Mouse (Mus musculus): ENCODE results near the gene Hoxa3.
A peak's percentile ranks its signal among the peaks of the same experiment; 100 is the strongest.

Gene Hoxa3

DNA sequence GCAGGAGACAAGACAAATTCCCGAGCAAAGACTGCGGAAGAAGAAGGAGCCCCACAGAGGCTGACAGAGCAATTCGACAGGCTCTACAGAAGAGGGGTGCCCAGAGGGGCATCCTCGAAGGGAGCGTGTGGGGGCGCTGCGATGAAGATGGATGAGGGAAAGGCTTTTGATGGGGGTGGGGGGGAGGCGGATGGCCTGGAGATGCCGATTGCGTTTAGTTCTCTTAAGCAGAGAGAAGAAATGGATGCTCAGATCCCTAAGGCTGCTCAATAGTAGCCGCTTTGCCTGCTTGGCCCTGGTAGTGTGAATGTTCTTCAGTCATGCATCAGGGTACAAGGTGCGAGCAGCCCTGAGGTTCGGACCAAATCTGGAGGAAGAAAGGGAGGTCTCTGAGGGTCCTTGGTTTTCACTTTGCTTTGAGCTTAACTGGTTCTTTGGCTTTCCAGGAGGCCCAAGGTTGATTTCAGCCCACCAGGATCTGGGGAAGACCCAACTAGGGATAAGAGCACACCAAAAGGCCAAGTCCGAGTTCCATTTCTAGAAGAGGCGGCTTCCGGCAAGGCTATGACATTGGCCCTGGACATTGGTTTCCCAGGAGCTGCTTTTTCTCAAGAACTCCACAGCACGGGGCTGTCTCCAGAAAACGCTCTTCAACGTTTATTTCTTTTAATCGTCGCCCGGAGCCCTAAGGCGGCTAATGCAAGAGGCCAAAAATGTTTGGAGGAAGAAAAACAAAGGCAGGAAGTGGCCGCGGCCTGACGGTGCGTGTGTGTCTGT is 35.7 kb upstream of the Hoxa3 start:
- Histone ChIP-seq H3K36me3 (ENCODE audit: insufficient read depth, low read length) (no peaks in the 10 kb centered on the region), H3K4me1 (replicated peaks; ENCODE audit: low read depth, low read length) (peaks cover 70% of the 10 kb centered on the region), H3K4me3 (replicated peaks; ENCODE audit: low read length) (peak overlapping the region; percentile 43; the same call in 1 of the 2 replicates), H3K9me3 (ENCODE audit: low read length) (no peaks in the 10 kb centered on the region; the same call in 1 of the 2 replicates), H3K27me3 (ENCODE audit: insufficient read depth, low read length) (peaks cover 98% of the 10 kb centered on the region)
- TF ChIP-seq NANOG (IDR thresholded peaks at IDR 0.05; ENCODE audit: borderline replicate concordance, low read length) (no peak), CTCF (conservative IDR thresholded peaks at IDR 0.05; ENCODE audit: low read length) (no peak), POU5F1 (IDR thresholded peaks at IDR 0.05; ENCODE audit: borderline replicate concordance, low read length) (no peak)

DNA sequence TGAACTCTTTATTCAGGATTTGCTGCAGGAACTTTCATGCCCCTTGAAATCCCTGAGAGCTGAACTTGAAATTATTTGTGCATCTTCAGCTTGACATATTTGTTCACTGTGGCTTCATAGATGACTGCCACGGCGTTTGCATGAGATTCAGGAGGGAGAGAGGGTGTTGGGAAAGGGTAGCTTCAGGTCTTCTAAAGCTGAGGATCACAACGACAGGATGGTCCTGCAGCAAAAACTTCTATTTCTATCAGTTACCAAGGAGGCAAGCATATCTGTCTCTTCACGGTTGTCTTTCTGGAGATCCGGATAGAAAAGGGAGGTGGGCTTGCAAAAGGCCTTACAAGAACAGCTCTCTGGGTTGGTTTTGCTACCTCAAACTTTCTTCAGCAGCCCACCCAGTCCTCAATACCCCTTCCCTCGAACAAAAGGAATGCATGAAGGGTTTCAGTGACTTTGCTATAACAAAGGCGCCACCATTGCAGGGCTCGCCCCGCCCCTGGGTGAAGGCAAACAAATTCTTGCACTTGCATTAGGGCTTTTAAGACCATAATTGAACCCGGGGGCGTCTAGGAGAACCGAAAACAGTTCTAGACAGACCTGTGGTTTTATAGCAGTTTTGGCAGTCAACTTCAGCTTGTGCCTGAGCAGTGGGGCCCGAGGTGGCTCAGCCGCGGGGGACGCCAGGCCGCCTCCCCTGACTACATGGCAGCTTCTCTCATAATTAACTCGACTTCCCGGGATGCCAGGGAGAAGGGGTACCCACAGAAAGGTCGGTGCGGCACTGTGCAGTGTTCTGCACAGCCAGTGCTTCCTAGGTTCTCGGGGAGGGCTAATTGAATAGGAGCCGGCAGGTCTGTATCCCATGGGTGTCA is 34.9 kb upstream of the Hoxa3 start:
- no peaks in the 10 kb centered on the region for H3K36me3 ChIP-seq (ENCODE audit: insufficient read depth, low read length)
- peaks cover 98% of the 10 kb centered on the region for H3K27me3 ChIP-seq (ENCODE audit: insufficient read depth, low read length)
- peaks cover 70% of the 10 kb centered on the region for H3K4me1 ChIP-seq (replicated peaks; ENCODE audit: low read depth, low read length)
- no peaks in the 10 kb centered on the region; the same call in 1 of the 2 replicates for H3K9me3 ChIP-seq (ENCODE audit: low read length)
- 0 out of 2 replicates have a peak overlapping the region, but pooled peaks have one; percentile 13 for H3K4me3 ChIP-seq (replicated peaks; ENCODE audit: low read length)
- TF ChIP-seq CTCF (conservative IDR thresholded peaks at IDR 0.05; ENCODE audit: low read length) (no peak), POU5F1 (IDR thresholded peaks at IDR 0.05; ENCODE audit: borderline replicate concordance, low read length) (no peak), NANOG (IDR thresholded peaks at IDR 0.05; ENCODE audit: borderline replicate concordance, low read length) (no peak)

DNA sequence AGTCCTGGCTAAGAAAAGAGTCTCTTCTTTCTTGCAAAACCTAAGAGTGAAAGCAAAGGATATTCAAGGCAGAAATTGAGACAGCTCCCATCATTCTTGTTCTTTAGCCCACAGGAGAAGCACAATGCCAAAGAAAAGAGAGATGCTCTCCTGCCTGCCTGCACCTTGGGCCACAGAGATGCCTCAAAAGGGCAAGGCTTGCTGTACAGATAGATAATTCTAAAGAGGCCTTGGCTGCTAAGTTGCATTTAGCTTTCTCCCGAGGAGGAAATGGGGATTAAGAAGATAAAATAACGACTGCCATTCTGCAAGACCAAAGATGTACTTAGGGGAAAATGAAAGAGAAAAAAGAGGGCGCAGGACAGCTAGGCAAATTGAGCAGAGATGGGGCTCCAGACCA is 33.8 kb upstream of the Hoxa3 start:
- H3K36me3 ChIP-seq (ENCODE audit: insufficient read depth, low read length): no peaks in the 10 kb centered on the region
- H3K9me3 ChIP-seq (ENCODE audit: low read length): no peaks in the 10 kb centered on the region; the same call in 1 of the 2 replicates
- H3K4me3 ChIP-seq (replicated peaks; ENCODE audit: low read length): no peak overlapping the region
- peaks cover 98% of the 10 kb centered on the region for H3K27me3 ChIP-seq (ENCODE audit: insufficient read depth, low read length)
- TF ChIP-seq NANOG (IDR thresholded peaks at IDR 0.05; ENCODE audit: borderline replicate concordance, low read length) (no peak), POU5F1 (IDR thresholded peaks at IDR 0.05; ENCODE audit: borderline replicate concordance, low read length) (no peak), CTCF (conservative IDR thresholded peaks at IDR 0.05; ENCODE audit: low read length) (no peak)
- peaks cover 68% of the 10 kb centered on the region for H3K4me1 ChIP-seq (replicated peaks; ENCODE audit: low read depth, low read length)

DNA sequence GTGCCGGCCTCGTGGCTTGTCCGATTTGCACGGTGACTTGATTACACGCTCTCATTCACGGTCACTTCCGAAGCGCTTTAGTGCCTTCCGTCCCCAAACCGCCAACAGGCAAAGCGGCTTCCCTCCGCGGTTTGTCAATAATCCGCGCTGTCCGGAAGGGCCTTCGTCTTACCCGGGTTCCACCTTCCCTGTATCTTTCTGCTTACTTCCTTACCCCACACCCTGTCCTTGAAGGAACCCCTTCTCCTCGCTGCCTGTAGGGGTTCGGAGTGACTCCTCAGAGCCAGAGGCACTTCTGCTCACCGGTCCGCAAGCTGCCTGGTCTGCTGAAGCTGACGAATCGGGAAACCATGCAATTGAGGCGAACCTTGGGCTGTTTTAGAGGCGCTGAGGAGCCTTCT is 33.3 kb upstream of the Hoxa3 start:
- Histone ChIP-seq H3K9me3 (ENCODE audit: low read length) (no peaks in the 10 kb centered on the region; the same call in 1 of the 2 replicates), H3K36me3 (ENCODE audit: insufficient read depth, low read length) (no peaks in the 10 kb centered on the region), H3K4me1 (replicated peaks; ENCODE audit: low read depth, low read length) (peaks cover 69% of the 10 kb centered on the region), H3K27me3 (ENCODE audit: insufficient read depth, low read length) (peaks cover 98% of the 10 kb centered on the region), H3K4me3 (replicated peaks; ENCODE audit: low read length) (peak overlapping the region; percentile 44)
- TF ChIP-seq CTCF (conservative IDR thresholded peaks at IDR 0.05; ENCODE audit: low read length) (no peak), NANOG (IDR thresholded peaks at IDR 0.05; ENCODE audit: borderline replicate concordance, low read length) (no peak), POU5F1 (IDR thresholded peaks at IDR 0.05; ENCODE audit: borderline replicate concordance, low read length) (no peak)

DNA sequence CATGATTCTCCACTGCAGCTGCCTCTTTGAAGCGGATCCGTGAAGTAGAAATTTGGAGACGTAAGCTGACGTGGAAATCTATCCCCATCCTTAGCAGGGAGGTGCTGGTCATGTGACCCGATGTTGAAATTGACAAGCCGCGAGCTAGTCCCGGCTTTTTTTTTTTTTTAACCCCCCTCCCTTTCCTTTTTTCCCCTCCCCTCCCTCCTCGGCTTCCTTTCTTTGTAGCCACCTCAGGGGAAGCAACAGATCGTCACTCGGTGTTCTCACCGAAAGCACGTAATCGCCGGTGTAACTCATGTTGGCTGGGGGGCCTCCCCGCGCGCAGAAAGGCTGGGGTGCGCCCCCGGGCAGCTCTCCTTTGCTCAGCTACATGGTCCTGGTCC is 32.6 kb upstream of the Hoxa3 start, which contains the start of gene Hoxa11:
Hoxa11 (minus strand) TSS at position 54 of the 386 bp plus-strand sequence.
- H3K9me3 ChIP-seq (ENCODE audit: low read length): peaks cover 2% of the 10 kb centered on the region; the same call in 1 of the 2 replicates
- TF ChIP-seq POU5F1 (IDR thresholded peaks at IDR 0.05; ENCODE audit: borderline replicate concordance, low read length) (no peak), NANOG (IDR thresholded peaks at IDR 0.05; ENCODE audit: borderline replicate concordance, low read length) (no peak), CTCF (conservative IDR thresholded peaks at IDR 0.05; ENCODE audit: low read length) (no peak)

DNA sequence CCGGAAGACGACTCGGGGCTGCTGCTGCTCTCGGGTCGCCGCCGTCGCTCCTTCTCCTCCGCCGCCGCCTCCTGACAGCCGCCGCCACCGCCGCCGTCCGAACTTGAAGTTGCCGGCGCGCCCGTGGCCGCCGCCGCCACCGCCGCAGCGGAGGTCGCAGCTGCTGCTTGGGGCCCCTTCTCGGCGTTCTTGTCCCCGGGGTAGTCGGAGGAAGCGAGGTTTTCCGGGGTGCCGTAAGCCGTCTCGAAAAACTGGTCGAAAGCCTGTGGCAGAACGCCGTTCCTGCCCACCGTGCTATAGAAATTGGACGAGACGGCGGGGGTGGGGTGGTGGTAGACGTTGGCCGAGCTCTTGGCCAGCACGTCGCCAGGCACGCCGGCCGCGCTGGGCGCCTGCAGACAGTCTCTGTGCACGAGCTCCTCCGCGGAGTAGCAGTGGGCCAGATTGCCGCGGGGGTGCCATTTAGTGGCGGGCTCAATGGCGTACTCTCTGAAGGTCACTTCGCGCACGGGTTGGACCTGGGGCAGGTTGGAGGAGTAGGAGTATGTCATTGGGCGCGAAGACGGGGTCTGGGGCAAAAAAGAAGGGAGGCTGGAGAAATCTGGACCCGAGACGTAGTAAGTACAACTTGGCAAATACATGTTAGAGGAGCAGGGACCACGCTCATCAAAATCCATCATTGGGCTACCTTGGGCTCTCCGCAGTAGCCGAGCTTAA is 32.1 kb upstream of the Hoxa3 start:
- peaks cover 98% of the 10 kb centered on the region for H3K27me3 ChIP-seq (ENCODE audit: insufficient read depth, low read length)
- no peak overlapping the region; the same call in none of the 2 replicates for H3K4me3 ChIP-seq (replicated peaks; ENCODE audit: low read length)
- no peak for TF ChIP-seq CTCF (conservative IDR thresholded peaks at IDR 0.05; ENCODE audit: low read length)
- no peak for TF ChIP-seq NANOG (IDR thresholded peaks at IDR 0.05; ENCODE audit: borderline replicate concordance, low read length)
- TF ChIP-seq POU5F1 (IDR thresholded peaks at IDR 0.05; ENCODE audit: borderline replicate concordance, low read length): no peak
- H3K36me3 ChIP-seq (ENCODE audit: insufficient read depth, low read length): no peaks in the 10 kb centered on the region
- H3K9me3 ChIP-seq (ENCODE audit: low read length): peaks cover 2% of the 10 kb centered on the region; the same call in 1 of the 2 replicates
- peaks cover 80% of the 10 kb centered on the region for H3K4me1 ChIP-seq (replicated peaks; ENCODE audit: low read depth, low read length)

More for the DNA sequence above, 32.6 kb upstream of the Hoxa3 start, which contains the start of gene Hoxa11:
- Histone ChIP-seq H3K36me3 (ENCODE audit: insufficient read depth, low read length) (no peaks in the 10 kb centered on the region), H3K27me3 (ENCODE audit: insufficient read depth, low read length) (peaks cover 98% of the 10 kb centered on the region), H3K4me1 (replicated peaks; ENCODE audit: low read depth, low read length) (peaks cover 76% of the 10 kb centered on the region), H3K4me3 (replicated peaks; ENCODE audit: low read length) (peak within 1 kb of the TSS; percentile 44)

DNA sequence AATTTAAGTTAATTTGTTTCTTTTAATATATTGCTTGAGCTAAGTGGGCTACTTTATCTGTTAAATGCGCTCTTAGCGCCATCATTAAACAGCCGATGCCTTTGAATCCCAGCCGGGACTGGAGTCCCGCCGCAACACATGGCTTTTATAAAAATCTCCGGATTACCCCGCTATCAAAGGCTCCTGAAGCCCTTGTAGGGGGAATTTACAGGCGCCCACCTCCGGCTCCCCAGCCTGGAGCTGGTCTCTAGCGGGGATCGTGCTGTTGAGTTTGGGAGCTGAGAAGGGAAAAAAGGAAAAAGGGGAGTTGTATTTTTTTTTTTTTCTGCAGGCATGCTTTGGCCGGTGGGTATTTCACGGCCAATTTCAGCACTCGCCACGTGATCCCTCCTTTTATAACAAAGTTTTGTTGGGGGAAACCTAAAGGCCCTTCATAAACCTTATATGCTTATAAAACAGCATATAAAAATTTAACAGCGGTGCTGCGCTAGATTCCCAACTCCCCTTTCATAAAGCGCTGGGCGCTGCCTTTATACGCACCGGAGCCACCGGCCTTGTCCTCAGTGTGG is 31.4 kb upstream of the Hoxa3 start:
- H3K4me3 ChIP-seq (replicated peaks; ENCODE audit: low read length): no peak overlapping the region; the same call in 1 of the 2 replicates
- H3K9me3 ChIP-seq (ENCODE audit: low read length): peaks cover 2% of the 10 kb centered on the region; the same call in 1 of the 2 replicates
- no peak for TF ChIP-seq POU5F1 (IDR thresholded peaks at IDR 0.05; ENCODE audit: borderline replicate concordance, low read length)
- TF ChIP-seq NANOG (IDR thresholded peaks at IDR 0.05; ENCODE audit: borderline replicate concordance, low read length): no peak
- no peak for TF ChIP-seq CTCF (conservative IDR thresholded peaks at IDR 0.05; ENCODE audit: low read length)
- peaks cover 83% of the 10 kb centered on the region for H3K4me1 ChIP-seq (replicated peaks; ENCODE audit: low read depth, low read length)
- H3K27me3 ChIP-seq (ENCODE audit: insufficient read depth, low read length): peaks cover 98% of the 10 kb centered on the region
- no peaks in the 10 kb centered on the region for H3K36me3 ChIP-seq (ENCODE audit: insufficient read depth, low read length)
